Mouse (Mus musculus) hindbrain, postnatal 0 days (tissue): ENCODE results near the gene Ttc5. TPM values are rescaled to one million over a fixed set of nuclear protein-coding genes. Genes with fewer than 3 reads are reported as not detected.
A peak's percentile ranks its signal among the peaks of the same experiment; 100 is the strongest.

ENCODE experiments used
- ATAC-seq: fragments of 200-750 bp; cut with Nextera tagmentation; 2 replicates; pipeline ENCODE4 v1.8.0; 2017; ENCODE audit warnings: mild to moderate bottlenecking, moderate TSS enrichment, moderate library complexity
- DNase-seq: peaks from one replicate; pipeline ENCODE4 v3.0.0-alpha.2; 2015; ENCODE audit warnings: low spot score
- H3K27ac ChIP-seq: fragments of 300-500 bp; sonication (generic); 2 replicates; pipeline ENCODE4 v1.5.1; 2014; ENCODE audit warnings: mild to moderate bottlenecking
- H3K27me3 ChIP-seq: fragments of 300-500 bp; sonication (generic); 2 replicates; pipeline ENCODE4 v1.6.1; 2014; ENCODE audit warnings: low read length, mixed read lengths; ENCODE audit not compliant: insufficient read depth
- H3K36me3 ChIP-seq: fragments of 300-500 bp; sonication (generic); 2 replicates; pipeline ENCODE4 v1.6.1; 2014; ENCODE audit warnings: low read length, mixed read lengths; ENCODE audit not compliant: insufficient read depth
- H3K4me1 ChIP-seq: fragments of 300-500 bp; sonication (generic); 2 replicates; pipeline ENCODE4 v1.6.1; 2014; ENCODE audit warnings: antibody characterized with exemption, low read length, mixed read lengths; ENCODE audit not compliant: insufficient read depth
- H3K4me2 ChIP-seq: fragments of 300-500 bp; sonication (generic); 2 replicates; pipeline ENCODE4 v1.6.1; 2014; ENCODE audit warnings: low read depth, mild to moderate bottlenecking, low read length, moderate library complexity, mixed read lengths
- H3K4me3 ChIP-seq: fragments of 300-500 bp; sonication (generic); 2 replicates; pipeline ENCODE4 v1.5.1; 2014; ENCODE audit warnings: low read length
- H3K9ac ChIP-seq: fragments of 300-500 bp; sonication (generic); replicated peaks from 2 replicates; pipeline ENCODE4 v1.6.1; 2014; ENCODE audit warnings: mild to moderate bottlenecking, low read length, moderate library complexity, mixed read lengths
- H3K9me3 ChIP-seq: fragments of 300-500 bp; sonication (generic); 2 replicates; pipeline ENCODE4 v1.6.1; 2016; ENCODE audit warnings: low read length, mixed read lengths
- CTCF ChIP-seq: IDR thresholded peaks from 2 replicates; pipeline ENCODE4 v1.5.1; 2016; ENCODE audit warnings: antibody characterized with exemption, control low read depth, low read depth
- WGBS: fragments of 180-500 bp; shearing (Covaris S2); extraction: QIAGEN DNeasy Blood & Tissue Kit; methylation state at CpG from one replicate; pipeline ENCODE4 v1.1.7; 2014; 5-methylcytosine and 5-hydroxymethylcytosine counted together
- polyA plus RNA-seq: library from polyadenylated mRNA; unstranded; fragments of >200 nt; fragmentation: Nextera tagmentation; extraction: Ambion mirVana; gene quantifications from 2 replicates; pipeline ENCODE4 v1.2.1, GENCODE M21; 2015
- total RNA-seq: library from RNA; depleted of rRNA; stranded (reverse); fragments of >200 nt; gene quantifications from 2 replicates; pipeline ENCODE4 v1.2.3, GENCODE M21; 2014; rRNA removed

Ttc5 gene
- total RNA-seq (90.8 and 91.6 TPM in 2 replicates), polyA plus RNA-seq (95.3 and 95.8 TPM in 2 replicates)

GRCm38 (mm10) chr14:50785251-50785637 lies at the start of gene Ttc5:
Gene Ttc5, minus strand, starts transcription at chr14:50785519.
- peak within 1 kb of the TSS; percentile 81 for H3K4me3 ChIP-seq
- no peaks in the 10 kb centered on the region for H3K27me3 ChIP-seq
- H3K9ac ChIP-seq, result peak within 1 kb of the TSS; percentile 75
- WGBS, result under 1% methylated on average over 21 of the region's 21 CpGs
- peak within 1 kb of the TSS; percentile 65 for H3K4me2 ChIP-seq
- H3K4me1 ChIP-seq, result 0 out of 2 replicates have a peak, but pooled peaks cover 6% of the 10 kb centered on the region
- DNase-seq, result peak; percentile 93
- peak; percentile 94 for TF ChIP-seq CTCF
- H3K36me3 ChIP-seq, result 0 out of 2 replicates have a peak, but pooled peaks cover 11% of the 10 kb centered on the region
- ATAC-seq, result peak; percentile 98
- H3K9me3 ChIP-seq, result no peaks in the 10 kb centered on the region
- peak within 1 kb of the TSS; percentile 88; the same call in 1 of the 2 replicates for H3K27ac ChIP-seq

DNA sequence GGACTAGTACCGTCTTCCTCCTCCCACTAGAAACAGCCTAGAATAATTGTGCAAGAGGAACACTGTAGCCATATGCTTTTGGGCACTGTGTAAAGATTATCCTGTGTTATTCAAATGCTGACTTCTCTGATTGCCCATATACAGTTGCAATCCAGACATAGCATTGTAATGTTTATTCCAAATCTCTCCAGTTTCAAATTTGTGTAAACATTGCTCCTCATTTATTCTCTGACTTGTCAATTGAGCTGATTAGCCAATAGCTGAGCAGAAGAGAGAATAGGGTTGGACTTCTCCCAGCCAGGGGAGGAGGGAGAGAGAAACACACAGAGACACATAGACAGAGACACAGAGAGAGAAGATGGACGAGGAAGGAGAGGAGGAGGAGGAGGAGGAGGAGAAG lies 49.1 kb upstream of the Ttc5 start:
- Histone ChIP-seq H3K27ac (no peak overlapping the region), H3K27me3 (no peaks in the 10 kb centered on the region), H3K4me1 (no peaks in the 10 kb centered on the region), H3K4me3 (no peak overlapping the region), H3K9me3 (no peaks in the 10 kb centered on the region), H3K4me2 (no peak overlapping the region), H3K9ac (no peak overlapping the region), H3K36me3 (no peaks in the 10 kb centered on the region)
- ATAC-seq (no peak), DNase-seq (no peak)
- no peak for TF ChIP-seq CTCF
- WGBS, result 53% methylated on average over 2 of the region's 2 CpGs

DNA sequence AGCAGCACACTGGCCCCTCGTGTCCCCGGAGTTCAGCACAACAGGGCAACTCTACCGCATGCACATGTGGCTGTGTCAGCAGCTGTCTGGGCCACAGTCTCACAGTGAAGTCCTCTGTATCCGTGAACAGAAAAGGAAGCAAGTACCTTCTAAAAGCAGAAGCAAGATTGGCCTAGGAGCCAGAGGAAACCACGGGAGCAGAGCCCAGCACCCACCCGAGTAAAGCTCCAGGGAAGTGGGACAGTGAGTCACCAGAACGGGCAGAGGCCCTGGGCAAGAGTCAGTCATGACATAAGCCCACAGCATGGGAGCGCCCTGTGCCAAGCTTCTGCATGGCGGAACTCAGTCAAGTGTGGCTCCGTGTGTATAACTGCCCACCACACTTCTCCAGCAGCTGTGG lies 48.6 kb upstream of the Ttc5 start:
- no peak overlapping the region for H3K9ac ChIP-seq
- no peaks in the 10 kb centered on the region for H3K4me1 ChIP-seq
- no peak overlapping the region for H3K27ac ChIP-seq
- TF ChIP-seq CTCF, result no peak
- no peaks in the 10 kb centered on the region for H3K36me3 ChIP-seq
- H3K9me3 ChIP-seq, result no peaks in the 10 kb centered on the region
- H3K4me2 ChIP-seq, result no peak overlapping the region
- ATAC-seq (peak; percentile 52), DNase-seq (peak; percentile 25)
- H3K27me3 ChIP-seq, result no peaks in the 10 kb centered on the region
- no peak overlapping the region for H3K4me3 ChIP-seq
- WGBS, result 71% methylated on average over 10 of the region's 10 CpGs

- Histone ChIP-seq H3K9ac (no peak overlapping the region), H3K9me3 (no peaks in the 10 kb centered on the region), H3K4me2 (no peak overlapping the region), H3K4me1 (no peaks in the 10 kb centered on the region), H3K27ac (no peak overlapping the region), H3K4me3 (no peak overlapping the region), H3K36me3 (no peaks in the 10 kb centered on the region), H3K27me3 (no peaks in the 10 kb centered on the region)
- no peak for ATAC-seq
- 91% methylated on average over 3 of the region's 3 CpGs for WGBS
- no peak for TF ChIP-seq CTCF
- no peak for DNase-seq
Measured at GRCm38 (mm10) chr14:50829878-50830277, 44.6 kb upstream of the Ttc5 start.

GRCm38 (mm10) chr14:50826579-50826978 lies 41.3 kb upstream of the Ttc5 start:
- H3K4me2 ChIP-seq, result no peak overlapping the region
- peaks cover 6% of the 10 kb centered on the region; the same call in 1 of the 2 replicates for H3K36me3 ChIP-seq
- no peak overlapping the region for H3K4me3 ChIP-seq
- ATAC-seq, result no peak
- no peak for DNase-seq
- no peaks in the 10 kb centered on the region for H3K9me3 ChIP-seq
- no peak overlapping the region for H3K27ac ChIP-seq
- no peaks in the 10 kb centered on the region for H3K27me3 ChIP-seq
- 84% methylated on average over 4 of the region's 4 CpGs for WGBS
- H3K4me1 ChIP-seq, result no peaks in the 10 kb centered on the region
- no peak overlapping the region for H3K9ac ChIP-seq
- no peak for TF ChIP-seq CTCF

DNA sequence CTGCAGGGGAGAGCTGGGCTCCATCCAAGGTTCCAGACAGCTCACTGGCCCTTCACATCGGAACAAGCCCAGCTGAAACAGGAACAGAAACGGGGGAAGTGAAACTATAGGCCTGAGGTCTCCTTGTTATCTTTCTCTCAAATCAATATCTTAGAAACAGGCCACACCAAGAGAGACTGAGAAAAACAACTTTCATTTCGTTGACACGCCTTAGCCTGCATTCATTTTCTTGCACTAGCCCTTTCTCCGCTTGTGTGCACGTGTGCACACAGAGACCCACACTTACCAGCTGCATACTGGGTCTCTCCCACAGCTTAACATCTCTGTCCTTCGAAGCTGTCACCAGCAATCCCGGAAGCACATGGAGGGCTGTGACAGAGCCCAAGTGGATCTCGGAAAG lies 38.9 kb upstream of the Ttc5 start:
- WGBS, result 93% methylated on average over 9 of the region's 9 CpGs

GRCm38 (mm10) chr14:50823240-50823639 lies 37.9 kb upstream of the Ttc5 start:
- H3K36me3 ChIP-seq, result peaks cover 34% of the 10 kb centered on the region
- WGBS, result 85% methylated on average over 2 of the region's 2 CpGs
- no peaks in the 10 kb centered on the region for H3K9me3 ChIP-seq
- no peak overlapping the region for H3K4me3 ChIP-seq
- no peak overlapping the region for H3K4me2 ChIP-seq
- no peak for DNase-seq
- H3K27ac ChIP-seq, result no peak overlapping the region
- H3K4me1 ChIP-seq, result no peaks in the 10 kb centered on the region
- no peak for ATAC-seq
- no peaks in the 10 kb centered on the region for H3K27me3 ChIP-seq
- TF ChIP-seq CTCF, result no peak
- no peak overlapping the region for H3K9ac ChIP-seq

More for the DNA sequence above, 38.9 kb upstream of the Ttc5 start:
- Histone ChIP-seq H3K4me1 (no peaks in the 10 kb centered on the region), H3K9me3 (no peaks in the 10 kb centered on the region), H3K27ac (no peak overlapping the region), H3K27me3 (no peaks in the 10 kb centered on the region), H3K36me3 (peaks cover 29% of the 10 kb centered on the region), H3K4me2 (no peak overlapping the region), H3K9ac (no peak overlapping the region), H3K4me3 (no peak overlapping the region)
- DNase-seq, result no peak
- TF ChIP-seq CTCF, result no peak
- ATAC-seq, result no peak
